Mouse (Mus musculus): Measurements from ENCODE around the gene P4ha2.
"Not testable (repeated sequence)": the region's sequence is repeated elsewhere in the genome, so short reads cannot be mapped to it uniquely, and the experiment has no call there.

The P4ha2 gene

GRCm38 (mm10) chr11:54108131-54108530, 8.2 kb downstream of the P4ha2 start:
- no peak for DNase-seq

GRCm38 (mm10) chr11:54108894-54109293, 9.0 kb downstream of the P4ha2 start:
- DNase-seq = no peak

GRCm38 (mm10) chr11:54111291-54111690, 11.4 kb downstream of the P4ha2 start:
- no peak for DNase-seq

- DNase-seq = peak; percentile 70
These were observed 12.3 kb downstream of the P4ha2 start for GRCm38 (mm10) chr11:54111976-54112741.

- peak; percentile 93 for DNase-seq
These were observed 13.0 kb downstream of the P4ha2 start for GRCm38 (mm10) chr11:54112920-54113319.

GRCm38 (mm10) chr11:54113352-54113751, 13.5 kb downstream of the P4ha2 start:
- DNase-seq = peak; percentile 43

- no peak for DNase-seq
These were observed 14.9 kb downstream of the P4ha2 start for GRCm38 (mm10) chr11:54114746-54115145.

GRCm38 (mm10) chr11:54115301-54115700, 15.4 kb downstream of the P4ha2 start:
- DNase-seq = no peak

- DNase-seq = no peak
These were observed 16.0 kb downstream of the P4ha2 start for GRCm38 (mm10) chr11:54115911-54116310.

- DNase-seq = no peak
These were observed 16.5 kb downstream of the P4ha2 start for GRCm38 (mm10) chr11:54116406-54116805.

GRCm38 (mm10) chr11:54117096-54117495, 17.2 kb downstream of the P4ha2 start:
- no peak for DNase-seq

- no peak for DNase-seq
These were observed 19.2 kb downstream of the P4ha2 start for GRCm38 (mm10) chr11:54119126-54119525.

GRCm38 (mm10) chr11:54119740-54120360, 20.0 kb downstream of the P4ha2 start:
- DNase-seq = no peak

- DNase-seq = peak; percentile 75
These were observed 22.7 kb downstream of the P4ha2 start for GRCm38 (mm10) chr11:54122416-54123264.

GRCm38 (mm10) chr11:54125982-54126648, 26.2 kb downstream of the P4ha2 start:
- no peak for DNase-seq

GRCm38 (mm10) chr11:54126654-54127374, 26.9 kb downstream of the P4ha2 start:
- DNase-seq = no peak

GRCm38 (mm10) chr11:54127397-54127796, 27.5 kb downstream of the P4ha2 start:
- DNase-seq = no peak

GRCm38 (mm10) chr11:54129955-54130354, 30.1 kb downstream of the P4ha2 start:
- no peak for DNase-seq

GRCm38 (mm10) chr11:54130721-54131120, 30.8 kb downstream of the P4ha2 start:
- no peak for DNase-seq

- no peak for DNase-seq
These were observed 32.4 kb downstream of the P4ha2 start for GRCm38 (mm10) chr11:54132290-54132689.

- no peak for DNase-seq
These were observed 35.0 kb downstream of the P4ha2 start for GRCm38 (mm10) chr11:54134905-54135304.

GRCm38 (mm10) chr11:54140159-54140558, 40.3 kb downstream of the P4ha2 start:
- not testable (repeated sequence) for DNase-seq
